ENCODE assay signal across 1 mouse cellular context in the genomic region with DNA sequence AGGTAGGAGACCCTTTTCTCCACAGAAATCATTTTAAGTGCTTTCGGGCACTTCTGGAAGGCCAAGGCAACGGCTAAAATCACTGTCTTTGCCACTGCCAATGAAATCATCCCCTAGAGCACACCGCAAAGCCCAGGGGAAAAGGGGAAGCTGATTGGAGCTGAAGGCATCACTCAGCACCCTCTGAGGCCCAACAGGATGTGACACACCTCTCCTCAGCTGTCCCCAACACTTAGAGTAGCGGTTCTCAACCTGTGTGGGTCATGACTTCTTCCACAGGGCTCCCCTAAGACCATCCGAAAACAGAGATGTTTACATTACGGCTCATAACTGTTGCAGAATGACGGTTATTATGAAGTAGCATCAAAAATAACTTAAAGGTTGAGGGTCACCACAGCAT.
A peak's percentile ranks its signal among the peaks of the same experiment; 100 is the strongest.
TF ChIP-seq lines count a peak whose summit lies in the region.

No protein-coding gene starts in this region.

TF ChIP-seq in CH12.LX, 34 proteins besides CTCF, POLR2A, EP300 and RAD21 (continued from another document):
- no peak for TF ChIP-seq JUN (IDR thresholded peaks at IDR 0.05; ENCODE audit: insufficient read depth, low read depth, low read length)
- TF ChIP-seq KAT2A (IDR thresholded peaks at IDR 0.05; ENCODE audit: insufficient replicate concordance, low read length), result no peak
- TF ChIP-seq USF2 (conservative IDR thresholded peaks at IDR 0.05; ENCODE audit: low read depth, low read length), result no peak
- no peak for TF ChIP-seq ZNF384 (IDR thresholded peaks at IDR 0.05; ENCODE audit: low read depth, low read length)
- no peak for TF ChIP-seq NELFE (IDR thresholded peaks at IDR 0.05; ENCODE audit: low read depth, low read length)
- TF ChIP-seq ETS1 (conservative IDR thresholded peaks at IDR 0.05; ENCODE audit: low read depth, low read length), result peak; percentile 80
- no peak for TF ChIP-seq HCFC1 (IDR thresholded peaks at IDR 0.05; ENCODE audit: low read depth, low read length)
- no peak for TF ChIP-seq USF1 (IDR thresholded peaks at IDR 0.05; ENCODE audit: low read depth, low read length)
- peak; percentile 83 for TF ChIP-seq SIN3A (IDR thresholded peaks at IDR 0.05; ENCODE audit: low read length)
- TF ChIP-seq E2F4 (IDR thresholded peaks at IDR 0.05; ENCODE audit: insufficient replicate concordance, low read depth, low read length), result no peak
- no peak for TF ChIP-seq MXI1 (IDR thresholded peaks at IDR 0.05; ENCODE audit: low read depth, low read length)
- TF ChIP-seq RCOR1 (conservative IDR thresholded peaks at IDR 0.05; ENCODE audit: low read depth, low read length), result no peak
- no peak for TF ChIP-seq MAZ (IDR thresholded peaks at IDR 0.05; ENCODE audit: low read depth, low read length)
- no peak for TF ChIP-seq SMC3 (IDR thresholded peaks at IDR 0.05; ENCODE audit: low read depth, low read length)
- peak; percentile 34; the same call in 1 of the 2 replicates for TF ChIP-seq BHLHE40 (IDR thresholded peaks at IDR 0.05; ENCODE audit: low read depth, low read length)
- no peak for TF ChIP-seq MYC (IDR thresholded peaks at IDR 0.05; ENCODE audit: low read depth, low read length)
